Mouse (Mus musculus): Measurements from ENCODE around the gene Mrps35. TPM values are rescaled to one million over a fixed set of nuclear protein-coding genes. Genes with fewer than 3 reads are reported as not detected.

Gene Mrps35
- total RNA-seq, 1 experiment, result 63.4 TPM

GRCm38 (mm10) chr6:147097346-147097929, 54.9 kb downstream of the Mrps35 start:
- H3K4me1 ChIP-seq (ENCODE audit: control insufficient read depth in 2 of 2, insufficient read depth in 2 of 2, low read length in 2 of 2, poor library complexity in 1 of 2), result peaks cover 0 to 3% of the 10 kb centered on the region in 2 experiments; a peak in 1 of 4 replicates
- TF ChIP-seq ZC3H11A (IDR thresholded peaks at IDR 0.05; ENCODE audit: borderline replicate concordance, low read depth, low read length) (no peak), ZNF384 (IDR thresholded peaks at IDR 0.05; ENCODE audit: low read depth, low read length) (no peak), MAFK (IDR thresholded peaks at IDR 0.05; ENCODE audit: insufficient read depth, low read depth, low read length) (no peak), CHD2 (IDR thresholded peaks at IDR 0.05; ENCODE audit: low read depth, low read length) (no peak), HCFC1 (IDR thresholded peaks at IDR 0.05; ENCODE audit: borderline replicate concordance, insufficient read depth, low read length) (no peak)
- DNase-seq (ENCODE audit: low read depth, low spot score), result no peak
- no peak overlapping the region for H3K4me3 ChIP-seq (ENCODE audit: insufficient read depth in 1 of 2, low read depth in 1 of 2, low read length in 2 of 2, poor library complexity in 1 of 2, severe bottlenecking in 1 of 2)
- no peaks in the 10 kb centered on the region for H3K9me3 ChIP-seq (ENCODE audit: control insufficient read depth, insufficient read depth, low read depth, low read length)
- in situ Hi-C loops (cut with MboI; ENCODE audit: low sequenced_read_pairs in 2 of 2, unreplicated experiment in 2 of 2), result no loop called here
- H3K36me3 ChIP-seq (ENCODE audit: control insufficient read depth, insufficient read depth, low read length, poor library complexity, severe bottlenecking), result peaks cover 11% of the 10 kb centered on the region
- no peak overlapping the region for H3K27ac ChIP-seq (ENCODE audit: insufficient read depth, low read depth, low read length, poor library complexity, severe bottlenecking)
- H3K9ac ChIP-seq (ENCODE audit: insufficient read depth, low read depth, low read length, poor library complexity, severe bottlenecking), result no peak overlapping the region

GRCm38 (mm10) chr6:147099458-147100277, 57.1 kb downstream of the Mrps35 start:
- TF ChIP-seq ZC3H11A (IDR thresholded peaks at IDR 0.05; ENCODE audit: borderline replicate concordance, low read depth, low read length) (no peak), ZNF384 (IDR thresholded peaks at IDR 0.05; ENCODE audit: low read depth, low read length) (no peak), HCFC1 (IDR thresholded peaks at IDR 0.05; ENCODE audit: borderline replicate concordance, insufficient read depth, low read length) (no peak), MAFK (IDR thresholded peaks at IDR 0.05; ENCODE audit: insufficient read depth, low read depth, low read length) (no peak), CHD2 (IDR thresholded peaks at IDR 0.05; ENCODE audit: low read depth, low read length) (no peak)
- in situ Hi-C loops (cut with MboI; ENCODE audit: low sequenced_read_pairs in 2 of 2, unreplicated experiment in 2 of 2), result no loop called here
- H3K4me3 ChIP-seq (ENCODE audit: insufficient read depth in 1 of 2, low read depth in 1 of 2, low read length in 2 of 2, poor library complexity in 1 of 2, severe bottlenecking in 1 of 2), result no peak overlapping the region
- peaks cover 11% of the 10 kb centered on the region for H3K36me3 ChIP-seq (ENCODE audit: control insufficient read depth, insufficient read depth, low read length, poor library complexity, severe bottlenecking)
- no peak overlapping the region for H3K27ac ChIP-seq (ENCODE audit: insufficient read depth, low read depth, low read length, poor library complexity, severe bottlenecking)
- no peak for DNase-seq (ENCODE audit: low read depth, low spot score)
- H3K9ac ChIP-seq (ENCODE audit: insufficient read depth, low read depth, low read length, poor library complexity, severe bottlenecking), result no peak overlapping the region
- peaks cover 0 to 3% of the 10 kb centered on the region in 2 experiments; a peak in 1 of 4 replicates for H3K4me1 ChIP-seq (ENCODE audit: control insufficient read depth in 2 of 2, insufficient read depth in 2 of 2, low read length in 2 of 2, poor library complexity in 1 of 2)
- no peaks in the 10 kb centered on the region for H3K9me3 ChIP-seq (ENCODE audit: control insufficient read depth, insufficient read depth, low read depth, low read length)

GRCm38 (mm10) chr6:147102293-147102692, 59.7 kb downstream of the Mrps35 start:
- peaks cover 3% of the 10 kb centered on the region; the same call in 1 of the 2 replicates for H3K36me3 ChIP-seq (ENCODE audit: control insufficient read depth, insufficient read depth, low read length, poor library complexity, severe bottlenecking)
- H3K27ac ChIP-seq (ENCODE audit: insufficient read depth, low read depth, low read length, poor library complexity, severe bottlenecking), result no peak overlapping the region
- in situ Hi-C loops (cut with MboI; ENCODE audit: low sequenced_read_pairs in 2 of 2, unreplicated experiment in 2 of 2), result no loop called here
- H3K9me3 ChIP-seq (ENCODE audit: control insufficient read depth, insufficient read depth, low read depth, low read length), result no peaks in the 10 kb centered on the region
- no peak for DNase-seq (ENCODE audit: low read depth, low spot score)
- no peak overlapping the region for H3K4me3 ChIP-seq (ENCODE audit: insufficient read depth in 1 of 2, low read depth in 1 of 2, low read length in 2 of 2, poor library complexity in 1 of 2, severe bottlenecking in 1 of 2)
- no peak overlapping the region for H3K9ac ChIP-seq (ENCODE audit: insufficient read depth, low read depth, low read length, poor library complexity, severe bottlenecking)
- TF ChIP-seq MAFK (IDR thresholded peaks at IDR 0.05; ENCODE audit: insufficient read depth, low read depth, low read length), result no peak
- TF ChIP-seq ZNF384 (IDR thresholded peaks at IDR 0.05; ENCODE audit: low read depth, low read length), result no peak
- TF ChIP-seq HCFC1 (IDR thresholded peaks at IDR 0.05; ENCODE audit: borderline replicate concordance, insufficient read depth, low read length), result no peak
- TF ChIP-seq CHD2 (IDR thresholded peaks at IDR 0.05; ENCODE audit: low read depth, low read length), result no peak
- no peak for TF ChIP-seq ZC3H11A (IDR thresholded peaks at IDR 0.05; ENCODE audit: borderline replicate concordance, low read depth, low read length)
- peaks cover 3% of the 10 kb centered on the region in 2 experiments; a peak in 2 of 4 replicates for H3K4me1 ChIP-seq (ENCODE audit: control insufficient read depth in 2 of 2, insufficient read depth in 2 of 2, low read length in 2 of 2, poor library complexity in 1 of 2)

- no peaks in the 10 kb centered on the region for H3K9me3 ChIP-seq (ENCODE audit: control insufficient read depth, insufficient read depth, low read depth, low read length)
- in situ Hi-C loops (cut with MboI; ENCODE audit: low sequenced_read_pairs in 2 of 2, unreplicated experiment in 2 of 2), result no loop called here
- no peak overlapping the region for H3K4me3 ChIP-seq (ENCODE audit: insufficient read depth in 1 of 2, low read depth in 1 of 2, low read length in 2 of 2, poor library complexity in 1 of 2, severe bottlenecking in 1 of 2)
- no peak overlapping the region for H3K9ac ChIP-seq (ENCODE audit: insufficient read depth, low read depth, low read length, poor library complexity, severe bottlenecking)
- peaks cover 0 to 3% of the 10 kb centered on the region in 2 experiments; a peak in 1 of 4 replicates for H3K4me1 ChIP-seq (ENCODE audit: control insufficient read depth in 2 of 2, insufficient read depth in 2 of 2, low read length in 2 of 2, poor library complexity in 1 of 2)
- H3K36me3 ChIP-seq (ENCODE audit: control insufficient read depth, insufficient read depth, low read length, poor library complexity, severe bottlenecking), result peaks cover 10% of the 10 kb centered on the region; the same call in 1 of the 2 replicates
- H3K27ac ChIP-seq (ENCODE audit: insufficient read depth, low read depth, low read length, poor library complexity, severe bottlenecking), result no peak overlapping the region
- TF ChIP-seq HCFC1 (IDR thresholded peaks at IDR 0.05; ENCODE audit: borderline replicate concordance, insufficient read depth, low read length) (no peak), ZC3H11A (IDR thresholded peaks at IDR 0.05; ENCODE audit: borderline replicate concordance, low read depth, low read length) (no peak), ZNF384 (IDR thresholded peaks at IDR 0.05; ENCODE audit: low read depth, low read length) (no peak), CHD2 (IDR thresholded peaks at IDR 0.05; ENCODE audit: low read depth, low read length) (no peak), MAFK (IDR thresholded peaks at IDR 0.05; ENCODE audit: insufficient read depth, low read depth, low read length) (no peak)
- no peak for DNase-seq (ENCODE audit: low read depth, low spot score)
These were observed 63.0 kb downstream of the Mrps35 start for GRCm38 (mm10) chr6:147105529-147105928.

Measured in ES-E14 (cell line).